Mouse (Mus musculus) myocyte (in vitro differentiated cells): Measurements from ENCODE around the gene Kctd13.
A peak's percentile ranks its signal among the peaks of the same experiment; 100 is the strongest.

Experiments
- CEBPB ChIP-seq: IDR thresholded peaks from 2 replicates; pipeline ENCODE4 v1.6.1; 2011; ENCODE audit warnings: mild to moderate bottlenecking, moderate library complexity; ENCODE audit not compliant: poor library complexity, insufficient read depth, severe bottlenecking
- E2F4 ChIP-seq: IDR thresholded peaks from one replicate; pipeline ENCODE4 v1.6.1; 2011; ENCODE audit warnings: mild to moderate bottlenecking, control low read depth, moderate library complexity; ENCODE audit not compliant: insufficient read depth
- MAX ChIP-seq: IDR thresholded peaks from one replicate; pipeline ENCODE4 v1.6.1; 2011; ENCODE audit warnings: low read depth, mild to moderate bottlenecking, control low read depth
- MYOD1 ChIP-seq, 3 experiments: IDR thresholded peaks; one replicate each; pipeline ENCODE4 v1.6.1; 2011; ENCODE audit warnings: control low read depth in 2 of 3, low read depth in 2 of 3, mild to moderate bottlenecking in 2 of 3, moderate library complexity in 1 of 3; ENCODE audit not compliant: insufficient read length in 2 of 3, control insufficient read depth in 1 of 3
- MYOG ChIP-seq, 3 experiments: IDR thresholded peaks; one replicate each; pipeline ENCODE4 v1.6.1; 2011; ENCODE audit warnings: control low read depth in 2 of 3, low read depth in 2 of 3, mild to moderate bottlenecking in 2 of 3; ENCODE audit not compliant: insufficient read length in 2 of 3, control insufficient read depth in 1 of 3, insufficient read depth in 1 of 3
- POLR2A ChIP-seq: IDR thresholded peaks from one replicate; pipeline ENCODE4 v1.6.1; 2011; ENCODE audit warnings: low read depth, mild to moderate bottlenecking, control low read depth, moderate library complexity; ENCODE audit not compliant: insufficient read length
- POLR2AphosphoS2 ChIP-seq: IDR thresholded peaks from one replicate; pipeline ENCODE4 v1.6.1; 2011; ENCODE audit warnings: low read depth, control low read depth; ENCODE audit not compliant: insufficient read length
- SRF ChIP-seq: IDR thresholded peaks from one replicate; pipeline ENCODE4 v1.6.1; 2011; ENCODE audit warnings: low read depth; ENCODE audit not compliant: control insufficient read depth, insufficient read length
- TCF12 ChIP-seq: IDR thresholded peaks from one replicate; pipeline ENCODE4 v1.6.1; 2011; ENCODE audit warnings: mild to moderate bottlenecking, control low read depth; ENCODE audit not compliant: poor library complexity, insufficient read depth, severe bottlenecking
- USF1 ChIP-seq: IDR thresholded peaks from one replicate; pipeline ENCODE4 v1.6.1; 2011; ENCODE audit warnings: low read depth, mild to moderate bottlenecking, control low read depth, moderate library complexity

- TF ChIP-seq POLR2A = no peak
- no peak for TF ChIP-seq TCF12
- no peak for TF ChIP-seq MAX
- no peak for TF ChIP-seq CEBPB
- TF ChIP-seq SRF = no peak
- TF ChIP-seq E2F4 = no peak
- no peak for TF ChIP-seq POLR2AphosphoS2
- peak in 1 of 3 experiments; percentile 40 for TF ChIP-seq MYOD1 (IDR thresholded peaks at IDR 0.05; ENCODE audit: control insufficient read depth in 1 of 3, insufficient read length in 2 of 3, low read depth in 2 of 3)
- TF ChIP-seq USF1 = no peak
- TF ChIP-seq MYOG (IDR thresholded peaks at IDR 0.05; ENCODE audit: control insufficient read depth in 1 of 3, insufficient read depth in 1 of 3, insufficient read length in 2 of 3, low read depth in 2 of 3) = no peak
Measured at GRCm38 (mm10) chr7:126959780-126960179, 31.1 kb downstream of the Kctd13 start.
